Mouse (Mus musculus) stomach, postnatal 0 days (tissue): ENCODE measurements around the gene Ywhah. TPM values are rescaled to one million over a fixed set of nuclear protein-coding genes. Genes with fewer than 3 reads are reported as not detected.

Source experiments
- ATAC-seq: fragments of 200-750 bp; cut with Nextera tagmentation; 2 replicates; pipeline ENCODE4 v1.8.0; 2017; ENCODE audit not compliant: low FRiP score, low TSS enrichment
- DNase-seq: peaks from one replicate; pipeline ENCODE4 v3.0.0-alpha.2; 2016; ENCODE audit warnings: low spot score
- H3K27ac ChIP-seq: fragments of 300-500 bp; sonication (generic); replicated peaks from 2 replicates; pipeline ENCODE4 v1.5.1; 2014; ENCODE audit warnings: mild to moderate bottlenecking, control low read depth
- H3K27me3 ChIP-seq: fragments of 300-500 bp; sonication (generic); 2 replicates; pipeline ENCODE4 v1.6.1; 2014; ENCODE audit warnings: low read length; ENCODE audit not compliant: control insufficient read depth, insufficient read depth
- H3K36me3 ChIP-seq: fragments of 300-500 bp; sonication (generic); 2 replicates; pipeline ENCODE4 v1.6.1; 2014; ENCODE audit warnings: low read length, mixed read lengths; ENCODE audit not compliant: control insufficient read depth, insufficient read depth
- H3K4me1 ChIP-seq: fragments of 300-500 bp; sonication (generic); replicated peaks from 2 replicates; pipeline ENCODE4 v1.6.1; 2014; ENCODE audit warnings: antibody characterized with exemption; ENCODE audit not compliant: control insufficient read depth, insufficient read depth
- H3K4me2 ChIP-seq: fragments of 300-500 bp; sonication (generic); replicated peaks from 2 replicates; pipeline ENCODE4 v1.6.1; 2014; ENCODE audit warnings: low read depth, mild to moderate bottlenecking, control low read depth, moderate library complexity
- H3K4me3 ChIP-seq: fragments of 300-500 bp; sonication (generic); 2 replicates; pipeline ENCODE4 v1.5.1; 2014; ENCODE audit warnings: low read depth, low read length, control low read depth
- H3K9ac ChIP-seq: fragments of 300-500 bp; sonication (generic); 2 replicates; pipeline ENCODE4 v1.6.1; 2014; ENCODE audit warnings: mild to moderate bottlenecking, low read length, control low read depth, mixed read lengths
- H3K9me3 ChIP-seq: fragments of 300-500 bp; sonication (generic); 2 replicates; pipeline ENCODE4 v1.6.1; 2016; ENCODE audit warnings: low read length; ENCODE audit not compliant: control insufficient read depth
- CTCF ChIP-seq: IDR thresholded peaks from 2 replicates; pipeline ENCODE4 v1.5.1; 2016; ENCODE audit warnings: antibody characterized with exemption, low read depth, mild to moderate bottlenecking, moderate library complexity
- EP300 ChIP-seq: optimal IDR thresholded peaks from 2 replicates; pipeline ENCODE3; 2016; ENCODE audit warnings: antibody characterized with exemption
- WGBS: fragments of 180-500 bp; shearing (Covaris S2); extraction: QIAGEN DNeasy Blood & Tissue Kit; methylation state at CpG from one replicate; pipeline ENCODE4 v1.1.7; 2014; 5-methylcytosine and 5-hydroxymethylcytosine counted together
- polyA plus RNA-seq: library from polyadenylated mRNA; unstranded; fragments of >200 nt; fragmentation: Nextera tagmentation; extraction: Ambion mirVana; gene quantifications from 2 replicates; pipeline ENCODE4 v1.2.1, GENCODE M21; 2015

Gene Ywhah
- polyA plus RNA-seq, result 214 and 219 TPM in 2 replicates

DNA sequence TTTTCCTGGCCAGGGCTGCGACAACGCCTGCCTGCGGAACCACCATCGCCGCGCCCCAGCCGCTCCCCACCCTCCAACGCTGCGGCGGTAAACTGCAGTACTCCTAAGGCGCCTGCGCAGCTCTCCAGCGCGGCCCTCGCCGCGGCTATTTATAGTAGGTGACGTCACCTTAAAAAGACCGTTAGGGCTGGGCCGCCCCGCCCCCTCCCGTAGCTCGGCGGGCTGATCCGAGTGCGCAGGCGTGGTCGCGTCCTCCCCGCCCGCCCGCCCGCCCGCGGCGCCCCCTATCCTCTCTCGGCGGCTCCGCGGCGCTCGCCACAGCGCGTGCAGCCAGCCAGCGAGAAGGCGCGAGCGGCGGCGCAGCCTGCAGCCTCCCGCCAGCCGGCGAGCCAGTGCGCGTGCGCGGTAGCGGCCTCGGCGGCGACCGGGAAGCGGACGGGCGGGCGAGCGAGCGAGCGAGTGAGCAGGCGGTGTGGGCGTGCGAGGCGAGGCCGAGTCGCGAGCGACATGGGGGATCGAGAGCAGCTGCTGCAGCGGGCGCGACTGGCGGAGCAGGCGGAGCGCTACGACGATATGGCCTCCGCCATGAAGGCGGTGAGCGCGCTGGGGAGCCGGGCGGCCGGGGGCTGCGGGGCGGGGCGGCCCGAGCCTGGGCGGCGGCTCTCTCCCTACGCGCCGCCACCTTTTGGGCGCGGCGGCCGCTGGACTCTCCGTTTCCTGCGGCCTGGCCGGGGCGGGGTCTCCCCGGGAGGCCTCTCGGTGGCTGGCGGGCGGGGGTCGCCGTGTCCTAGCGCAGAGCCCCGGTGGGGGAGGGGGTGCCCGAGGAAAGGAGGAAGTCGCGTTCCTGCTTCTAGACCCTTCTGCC lies at the start of gene Ywhah:
Gene Ywhah (plus strand): TSS at position 256 of the 865 bp plus-strand sequence.
- Histone ChIP-seq H3K9me3 (no peaks in the 10 kb centered on the region), H3K27ac (peak within 1 kb of the TSS; percentile 98), H3K9ac (peak within 1 kb of the TSS; percentile 88), H3K4me2 (peak within 1 kb of the TSS; percentile 89), H3K4me3 (peak within 1 kb of the TSS; percentile 73), H3K36me3 (no peaks in the 10 kb centered on the region), H3K4me1 (0 out of 2 replicates have a peak, but pooled peaks cover 2% of the 10 kb centered on the region), H3K27me3 (no peaks in the 10 kb centered on the region)
- DNase-seq (peak; percentile 95), ATAC-seq (peak; percentile 97)
- WGBS, result under 1% methylated on average over 71 of the region's 121 CpGs
- TF ChIP-seq EP300 (no peak), CTCF (peak; percentile 51)

DNA sequence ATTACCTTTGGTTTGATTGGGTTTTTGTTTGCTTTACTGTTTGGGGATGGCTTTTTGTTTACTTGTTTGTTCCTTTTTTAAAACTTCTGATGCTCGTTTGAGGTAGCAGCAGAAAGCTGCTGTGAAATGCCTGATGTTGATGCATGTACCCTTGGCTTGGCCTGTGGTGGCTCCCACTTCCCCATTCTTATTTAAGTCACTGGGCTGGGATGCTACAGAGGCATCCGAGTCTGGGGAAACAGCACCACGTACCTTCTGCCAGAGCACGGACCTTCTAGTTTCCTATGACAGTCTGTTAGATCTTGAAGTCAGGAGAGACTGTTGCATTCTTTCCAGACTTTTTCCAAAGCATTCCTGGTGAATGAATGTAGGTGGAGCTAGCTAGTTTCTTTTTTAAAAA lies 42.1 kb upstream of the Ywhah start:
- ATAC-seq, result no peak
- Histone ChIP-seq H3K4me2 (no peak overlapping the region), H3K4me1 (no peaks in the 10 kb centered on the region), H3K9me3 (no peaks in the 10 kb centered on the region), H3K36me3 (no peaks in the 10 kb centered on the region), H3K9ac (no peak overlapping the region), H3K27me3 (no peaks in the 10 kb centered on the region), H3K27ac (no peak overlapping the region), H3K4me3 (no peak overlapping the region)
- no peak for DNase-seq
- TF ChIP-seq CTCF (no peak), EP300 (no peak)
- WGBS, result 62% methylated on average over 4 of the region's 4 CpGs

DNA sequence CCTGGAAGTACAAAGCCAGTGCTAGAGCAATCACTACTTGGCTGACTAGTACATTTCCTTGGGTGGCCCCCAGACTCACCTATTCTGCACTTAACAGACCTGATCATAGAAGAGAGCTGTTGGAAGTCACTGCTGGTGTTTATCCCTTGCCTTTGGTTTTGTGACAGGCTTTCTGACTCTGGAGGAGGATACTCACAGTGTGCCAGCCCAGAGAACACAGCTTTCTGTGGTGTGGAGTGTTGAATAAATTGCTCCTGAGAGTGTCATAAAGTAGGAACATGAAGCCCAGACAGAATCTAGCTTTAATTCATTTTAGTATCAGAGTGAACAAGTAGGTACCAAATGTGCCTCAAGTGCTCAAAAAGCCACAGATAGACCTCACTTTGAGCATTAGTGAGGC lies 41.4 kb upstream of the Ywhah start:
- H3K4me1 ChIP-seq, result no peaks in the 10 kb centered on the region
- no peak for TF ChIP-seq EP300
- no peak for TF ChIP-seq CTCF
- DNase-seq (no peak), ATAC-seq (no peak)
- no peak overlapping the region for H3K4me3 ChIP-seq
- no peak overlapping the region for H3K4me2 ChIP-seq
- no peaks in the 10 kb centered on the region for H3K36me3 ChIP-seq
- no peak overlapping the region for H3K9ac ChIP-seq
- H3K27me3 ChIP-seq, result no peaks in the 10 kb centered on the region
- H3K9me3 ChIP-seq, result no peaks in the 10 kb centered on the region
- no peak overlapping the region for H3K27ac ChIP-seq

DNA sequence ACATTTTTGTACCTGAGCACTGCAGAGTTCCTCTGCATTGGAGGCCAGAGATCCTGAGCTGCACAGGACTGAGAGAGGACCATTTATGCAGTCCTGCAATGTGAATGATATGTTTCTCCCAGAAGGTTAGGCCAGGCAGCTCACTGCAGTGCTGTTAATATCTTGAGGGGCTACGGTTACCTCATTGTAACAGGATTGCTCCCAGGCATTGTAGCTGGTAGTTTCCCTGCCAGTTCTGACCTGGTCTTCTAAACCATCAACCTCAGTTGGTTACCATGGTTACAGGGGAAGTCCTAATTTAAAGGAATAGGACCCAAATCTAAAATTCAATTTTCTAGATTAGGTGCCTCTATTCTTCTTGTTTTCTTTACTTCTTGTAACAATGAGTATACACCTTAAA lies 33.2 kb upstream of the Ywhah start:
- H3K4me2 ChIP-seq, result no peak overlapping the region
- H3K36me3 ChIP-seq, result peaks cover 4% of the 10 kb centered on the region; the same call in 1 of the 2 replicates
- H3K4me3 ChIP-seq, result no peak overlapping the region
- no peaks in the 10 kb centered on the region for H3K27me3 ChIP-seq
- ATAC-seq (no peak), DNase-seq (no peak)
- no peaks in the 10 kb centered on the region for H3K9me3 ChIP-seq
- no peak overlapping the region for H3K27ac ChIP-seq
- WGBS, result 79% methylated on average over 1 of the region's 1 CpGs
- H3K9ac ChIP-seq, result no peak overlapping the region
- no peaks in the 10 kb centered on the region for H3K4me1 ChIP-seq
- TF ChIP-seq EP300 (no peak), CTCF (no peak)

DNA sequence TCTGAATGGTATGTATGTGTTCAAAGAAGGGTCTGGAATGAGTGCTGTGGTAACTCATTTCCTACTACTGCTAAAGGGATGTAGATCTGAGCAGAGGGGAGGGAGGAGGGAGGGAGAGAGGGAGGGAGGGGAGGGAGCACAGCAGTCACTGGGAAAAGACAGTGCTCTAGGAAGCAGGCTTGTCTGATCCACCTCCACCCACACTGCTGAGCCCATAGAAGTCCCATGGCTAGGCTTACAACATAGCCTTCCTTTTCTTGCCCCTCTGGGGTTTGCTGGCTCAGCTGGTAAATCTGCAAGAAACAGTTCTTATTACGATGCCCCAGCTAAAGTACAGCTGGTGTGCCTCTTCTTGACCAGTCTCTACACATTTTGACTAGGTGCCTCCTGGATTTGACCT lies 30.7 kb upstream of the Ywhah start:
- 72% methylated on average over 1 of the region's 1 CpGs for WGBS
- ATAC-seq (no peak), DNase-seq (no peak)
- Histone ChIP-seq H3K36me3 (peaks cover 4% of the 10 kb centered on the region; the same call in 1 of the 2 replicates), H3K27ac (no peak overlapping the region), H3K4me2 (no peak overlapping the region), H3K9ac (no peak overlapping the region), H3K27me3 (no peaks in the 10 kb centered on the region), H3K4me1 (no peaks in the 10 kb centered on the region), H3K4me3 (no peak overlapping the region), H3K9me3 (no peaks in the 10 kb centered on the region)
- TF ChIP-seq EP300, result no peak
- no peak for TF ChIP-seq CTCF

DNA sequence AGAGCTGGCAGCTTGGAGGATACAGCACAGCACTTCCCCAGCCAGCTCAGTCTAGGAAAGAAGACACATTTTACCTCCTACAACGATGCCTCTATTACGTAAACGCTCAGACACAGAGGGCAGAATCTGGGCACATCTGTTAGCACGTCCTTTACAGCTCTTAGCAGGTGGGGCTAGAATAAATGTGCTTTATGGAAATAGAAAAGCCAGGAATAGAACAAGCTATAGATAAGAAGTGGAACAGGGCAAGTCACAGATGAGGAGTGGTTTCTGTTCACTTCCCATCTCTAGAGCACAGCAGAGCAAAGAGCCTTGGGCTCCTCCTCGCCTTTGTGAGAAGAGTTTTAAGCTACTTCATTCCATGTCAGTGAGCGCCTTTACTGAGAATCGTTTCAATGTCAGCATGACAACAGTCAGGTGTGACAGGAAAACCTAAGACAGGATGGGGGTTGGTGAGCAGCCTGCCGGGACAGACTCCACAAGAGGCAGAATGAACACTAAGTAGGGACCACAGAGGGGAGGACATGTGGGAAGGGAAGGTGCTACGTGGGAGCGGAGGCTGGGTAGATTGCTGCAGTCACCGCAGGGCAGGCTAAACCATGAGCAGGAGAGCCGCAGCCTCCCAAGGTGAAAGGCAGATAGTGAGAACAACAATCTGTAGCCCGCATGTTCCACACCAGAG lies 28.5 kb upstream of the Ywhah start:
- H3K4me3 ChIP-seq, result no peak overlapping the region
- WGBS, result 66% methylated on average over 13 of the region's 13 CpGs
- ATAC-seq (no peak), DNase-seq (no peak)
- no peak overlapping the region for H3K27ac ChIP-seq
- no peaks in the 10 kb centered on the region for H3K4me1 ChIP-seq
- no peaks in the 10 kb centered on the region for H3K9me3 ChIP-seq
- TF ChIP-seq CTCF, result no peak
- TF ChIP-seq EP300, result no peak
- peaks cover 4% of the 10 kb centered on the region; the same call in 1 of the 2 replicates for H3K36me3 ChIP-seq
- H3K9ac ChIP-seq, result no peak overlapping the region
- no peak overlapping the region for H3K4me2 ChIP-seq
- H3K27me3 ChIP-seq, result no peaks in the 10 kb centered on the region
